Mouse (Mus musculus) gastrocnemius, adult 2 months (tissue): ENCODE measurements around the gene Gata2. TPM values are rescaled to one million over a fixed set of nuclear protein-coding genes. Genes with fewer than 3 reads are reported as not detected.

Experiments used
- DNase-seq: peaks from one replicate; pipeline ENCODE4 v3.0.0; 2022
- H3K27ac ChIP-seq: fragments of 200-600 bp; 2 replicates; pipeline ENCODE4 v1.8.1; 2022; ENCODE audit warnings: mild to moderate bottlenecking
- H3K4me3 ChIP-seq: fragments of 200-600 bp; 2 replicates; pipeline ENCODE4 v1.8.1; 2022; ENCODE audit warnings: mild to moderate bottlenecking, moderate library complexity
- CTCF ChIP-seq: fragments of 200-600 bp; IDR thresholded peaks from 2 replicates; pipeline ENCODE4 v1.8.1; 2022; ENCODE audit warnings: antibody characterized with exemption, mild to moderate bottlenecking, moderate library complexity
- intact Hi-C: fragments of 180-260 bp; cut with DNase I; formaldehyde crosslinking; loops from one replicate; pipeline ENCODE4 v1.15.1; 2025
- total RNA-seq, 2 experiments: library from RNA; stranded (reverse); gene quantifications; 2 replicates each; pipeline ENCODE4 v1.2.3; 2021

The Gata2 gene
- total RNA-seq, 2 experiments from 2014 or later: 4.4 to 9.9 TPM

- TF ChIP-seq CTCF: no peak
- no peak for DNase-seq
- Histone ChIP-seq H3K27ac (no peak overlapping the region), H3K4me3 (no peak overlapping the region)
- intact Hi-C loops: loop anchor here (2.0 kb wide), 1 partner anchor 135 kb away; no protein-coding TSS in a partner anchor
Observed at GRCm38 (mm10) chr6:88188148-88188547, 5.5 kb upstream of the Gata2 start.

- DNase-seq: peak; percentile 74
- intact Hi-C loops: loop anchor here (1.0 to 5.0 kb wide), 4 partner anchors 53 to 313 kb away; no protein-coding TSS in a partner anchor
- H3K27ac ChIP-seq: no peak overlapping the region
- H3K4me3 ChIP-seq: peak overlapping the region; percentile 84
- TF ChIP-seq CTCF: peak; percentile 100
Observed at GRCm38 (mm10) chr6:88189312-88190042, 4.2 kb upstream of the Gata2 start.

- Histone ChIP-seq H3K4me3 (peak overlapping the region; percentile 84), H3K27ac (no peak overlapping the region)
- DNase-seq: no peak
- intact Hi-C loops: loop anchor here (5.0 kb wide), 2 partner anchors 242 to 312 kb away; no protein-coding TSS in a partner anchor
- TF ChIP-seq CTCF: no peak
Observed at GRCm38 (mm10) chr6:88190043-88190309, 3.7 kb upstream of the Gata2 start.

- DNase-seq: no peak
- intact Hi-C loops: loop anchor here (5.0 kb wide), 2 partner anchors 242 to 312 kb away; no protein-coding TSS in a partner anchor
- no peak overlapping the region for H3K27ac ChIP-seq
- no peak for TF ChIP-seq CTCF
- H3K4me3 ChIP-seq: no peak overlapping the region
Observed at GRCm38 (mm10) chr6:88190310-88191023, 3.2 kb upstream of the Gata2 start.

- no peak for TF ChIP-seq CTCF
- intact Hi-C loops: loop anchor here (5.0 kb wide), 2 partner anchors 241 to 311 kb away; no protein-coding TSS in a partner anchor
- no peak for DNase-seq
Observed at GRCm38 (mm10) chr6:88191024-88191365, 2.7 kb upstream of the Gata2 start.

GRCm38 (mm10) chr6:88191411-88192070, 2.1 kb upstream of the Gata2 start:
- Histone ChIP-seq H3K27ac (no peak overlapping the region), H3K4me3 (no peak overlapping the region)
- no peak for TF ChIP-seq CTCF
- no peak for DNase-seq
- intact Hi-C loops: loop anchor here (5.0 kb wide), 2 partner anchors 241 to 311 kb away; no protein-coding TSS in a partner anchor

More at GRCm38 (mm10) chr6:88191024-88191365, 2.7 kb upstream of the Gata2 start:
- Histone ChIP-seq H3K4me3 (no peak overlapping the region), H3K27ac (no peak overlapping the region)

- Histone ChIP-seq H3K27ac (no peak overlapping the region), H3K4me3 (no peak overlapping the region)
- DNase-seq: no peak
- TF ChIP-seq CTCF: no peak
- intact Hi-C loops: loop anchor here (5.0 kb wide), 2 partner anchors 240 to 310 kb away; no protein-coding TSS in a partner anchor
Observed at GRCm38 (mm10) chr6:88192756-88193155, 935 bp upstream of the Gata2 start.

- Histone ChIP-seq H3K4me3 (peak overlapping the region; percentile 72), H3K27ac (peak overlapping the region; percentile 48)
- peak; percentile 28 for DNase-seq
- intact Hi-C loops: loop anchor here (5.0 kb wide), 2 partner anchors 238 to 308 kb away; no protein-coding TSS in a partner anchor
- TF ChIP-seq CTCF: no peak
Observed at GRCm38 (mm10) chr6:88194053-88194977, 624 bp downstream of the Gata2 start.

- TF ChIP-seq CTCF: no peak
- intact Hi-C loops: loop anchor here (5.0 kb wide), 2 partner anchors 237 to 307 kb away; no protein-coding TSS in a partner anchor
- no peak for DNase-seq
- Histone ChIP-seq H3K4me3 (no peak overlapping the region), H3K27ac (no peak overlapping the region)
Observed at GRCm38 (mm10) chr6:88194978-88195325, 1.3 kb downstream of the Gata2 start.

GRCm38 (mm10) chr6:88196054-88196732, 2.5 kb downstream of the Gata2 start:
- DNase-seq: no peak
- no peak for TF ChIP-seq CTCF
- intact Hi-C loops: no loop called here
- Histone ChIP-seq H3K4me3 (peak overlapping the region; percentile 79), H3K27ac (peak overlapping the region; percentile 82)

- TF ChIP-seq CTCF: no peak
- intact Hi-C loops: no loop called here
- peak overlapping the region; percentile 82 for H3K27ac ChIP-seq
- peak overlapping the region; percentile 79 for H3K4me3 ChIP-seq
- DNase-seq: peak; percentile 35
Observed at GRCm38 (mm10) chr6:88196733-88197312, 3.1 kb downstream of the Gata2 start.
